Mouse (Mus musculus) CH12.LX (cell line): ENCODE measurements at regions not wholly inside any gene's neighbourhood (a gene's known extent, or its start where the extent isn't known, plus 50 kb on each side); places are given as distances from the start of the nearest gene placed in this dataset.
A peak's percentile ranks its signal among the peaks of the same experiment; 100 is the strongest.
"Not testable (repeated sequence)": the region's sequence is repeated elsewhere in the genome, so short reads cannot be mapped to it uniquely, and the experiment has no call there.

Source experiments
- DNase-seq: peaks from one replicate; pipeline ENCODE4 v3.0.0-alpha.2; 2013; ENCODE audit errors: extremely low read depth
- H3K27ac ChIP-seq: 2 replicates; pipeline ENCODE4 v1.5.1; 2012; ENCODE audit warnings: low read depth, mild to moderate bottlenecking, control low read depth, moderate library complexity; ENCODE audit not compliant: insufficient read depth
- H3K27me3 ChIP-seq: replicated peaks from 2 replicates; pipeline ENCODE3; 2012; ENCODE audit warnings: inconsistent platforms
- H3K36me3 ChIP-seq, 2 experiments: replicated peaks in 1 of 2; 2 replicates each; pipeline versions ENCODE3 to v1.6.1; 2012; ENCODE audit warnings: inconsistent platforms in 1 of 2, low read length in 1 of 2, mild to moderate bottlenecking in 1 of 2, mixed read lengths in 1 of 2, moderate library complexity in 1 of 2; ENCODE audit not compliant: control insufficient read depth in 1 of 2, insufficient read depth in 1 of 2
- H3K4me1 ChIP-seq, 2 experiments: 2 replicates each; pipeline ENCODE4 v1.6.1; 2012; ENCODE audit warnings: inconsistent platforms in 1 of 2, moderate library complexity in 1 of 2; ENCODE audit not compliant: insufficient read depth in 2 of 2, control insufficient read depth in 1 of 2
- H3K4me2 ChIP-seq: 2 replicates; pipeline ENCODE4 v1.6.1; 2012; ENCODE audit warnings: low read depth, mild to moderate bottlenecking, control low read depth; ENCODE audit not compliant: poor library complexity, insufficient read depth, severe bottlenecking
- H3K4me3 ChIP-seq, 3 experiments: fragments of 150-350 bp in 1 of 3; sonication (generic) in 1 of 3; replicated peaks in 1 of 3; 2 replicates each; pipeline versions ENCODE3 to v1.5.1; 2011 to 2012; ENCODE audit warnings: low read depth in 2 of 3, low read length in 2 of 3, mild to moderate bottlenecking in 2 of 3, moderate library complexity in 2 of 3, control low read depth in 1 of 3, improper control_type of control experiment in 1 of 3, inconsistent platforms in 1 of 3, mixed read lengths in 1 of 3; ENCODE audit not compliant: poor library complexity in 1 of 3
- H3K79me2 ChIP-seq: replicated peaks from 2 replicates; pipeline ENCODE4 v1.6.1; 2012; ENCODE audit warnings: mild to moderate bottlenecking, moderate library complexity; ENCODE audit not compliant: control insufficient read depth, poor library complexity, insufficient read depth, severe bottlenecking; ENCODE audit errors: extremely low read depth
- H3K9ac ChIP-seq: 2 replicates; pipeline ENCODE4 v1.6.1; 2012; ENCODE audit warnings: low read depth, mild to moderate bottlenecking, control low read depth, moderate library complexity; ENCODE audit not compliant: insufficient read depth
- H3K9me3 ChIP-seq: replicated peaks from 2 replicates; pipeline ENCODE3; 2012; ENCODE audit warnings: low read length, inconsistent platforms, mixed read lengths
- EP300 ChIP-seq: IDR thresholded peaks from 2 replicates; pipeline ENCODE4 v1.6.1; 2011; ENCODE audit warnings: low read length, improper control_type of control experiment
- GABPA ChIP-seq: IDR thresholded peaks from 2 replicates; pipeline ENCODE4 v1.6.1; 2012; ENCODE audit warnings: low read depth, low read length, improper control_type of control experiment, inconsistent platforms; ENCODE audit not compliant: insufficient replicate concordance
- JUND ChIP-seq: conservative IDR thresholded peaks from 2 replicates; pipeline ENCODE4 v1.6.1; 2011; ENCODE audit warnings: low read depth, low read length, improper control_type of control experiment
- MAX ChIP-seq: IDR thresholded peaks from 2 replicates; pipeline ENCODE4 v1.6.1; 2011; ENCODE audit warnings: low read length, improper control_type of control experiment
- MAZ ChIP-seq: IDR thresholded peaks from 2 replicates; pipeline ENCODE4 v1.6.1; 2012; ENCODE audit warnings: low read depth, mild to moderate bottlenecking, inconsistent platforms, low read length, improper control_type of control experiment, moderate library complexity
- MYC ChIP-seq: IDR thresholded peaks from 2 replicates; pipeline ENCODE4 v1.6.1; 2011; ENCODE audit warnings: low read depth, mild to moderate bottlenecking, improper control_type of control experiment, low read length
- PAX5 ChIP-seq: IDR thresholded peaks from 2 replicates; pipeline ENCODE4 v1.6.1; 2012; ENCODE audit warnings: low read length, inconsistent platforms, mixed read lengths
- RAD21 ChIP-seq: IDR thresholded peaks from 2 replicates; pipeline ENCODE4 v1.6.1; 2011; ENCODE audit warnings: low read depth, mild to moderate bottlenecking, low read length, improper control_type of control experiment, moderate library complexity
- SIN3A ChIP-seq: IDR thresholded peaks from 2 replicates; pipeline ENCODE4 v1.6.1; 2012; ENCODE audit warnings: low read length, improper control_type of control experiment, inconsistent platforms
- UBTF ChIP-seq: IDR thresholded peaks from 2 replicates; pipeline ENCODE4 v1.6.1; 2012; ENCODE audit warnings: low read depth, mild to moderate bottlenecking, inconsistent platforms, low read length, improper control_type of control experiment, moderate library complexity
- USF2 ChIP-seq: conservative IDR thresholded peaks from 2 replicates; pipeline ENCODE4 v1.6.1; 2011; ENCODE audit warnings: low read depth, low read length, improper control_type of control experiment
- ZC3H11A ChIP-seq: IDR thresholded peaks from 2 replicates; pipeline ENCODE4 v1.6.1; 2012; ENCODE audit warnings: low read depth, mild to moderate bottlenecking, inconsistent platforms, low read length, improper control_type of control experiment
- ZKSCAN1 ChIP-seq: IDR thresholded peaks from 2 replicates; pipeline ENCODE4 v1.6.1; 2012; ENCODE audit warnings: low read depth, inconsistent platforms, low read length, improper control_type of control experiment, borderline replicate concordance
- dilution Hi-C: fragments of 300-500 bp; cut with MboI; formaldehyde crosslinking; loops from 2 replicates; pipeline ENCODE4 v1.14.3; 2020; ENCODE audit warnings: low sequenced_read_pairs; ENCODE audit not compliant: extremely low pct_unique_long_range_greater_than_20kb, extremely low pct_ligation_motif_present
- in situ Hi-C: fragments of 300-500 bp; cut with MboI; formaldehyde crosslinking; loops from 3 replicates; pipeline ENCODE4 v1.14.3; 2019; ENCODE audit warnings: low sequenced_read_pairs, low pct_ligation_motif_present, low pct_unique_long_range_greater_than_20kb, mixed read lengths

- no peak overlapping the region for H3K9ac ChIP-seq
- no peaks in the 10 kb centered on the region for H3K36me3 ChIP-seq
- TF ChIP-seq MAX (no peak), EP300 (peak; percentile 76), JUND (0 out of 2 replicates have a peak, but pooled peaks have one; percentile 13), USF2 (no peak)
- dilution Hi-C loops, result no loop called here
- in situ Hi-C loops, result no loop called here
- H3K4me3 ChIP-seq, result no peak overlapping the region
- peaks cover 0 to 25% of the 10 kb centered on the region in 2 experiments; a peak in 2 of 4 replicates for H3K4me1 ChIP-seq
- peak; percentile 70 for DNase-seq
- H3K79me2 ChIP-seq, result no peaks in the 10 kb centered on the region
- no peak overlapping the region for H3K4me2 ChIP-seq
- H3K27me3 ChIP-seq, result no peaks in the 10 kb centered on the region
- H3K27ac ChIP-seq, result no peak overlapping the region
- H3K9me3 ChIP-seq, result no peaks in the 10 kb centered on the region
Measured at GRCm38 (mm10) chr16:50964395-50964794, 373.4 kb upstream of the Ccdc54 start.

- Histone ChIP-seq H3K79me2 (no peaks in the 10 kb centered on the region), H3K4me1 (peaks cover 0 to 4% of the 10 kb centered on the region in 2 experiments; a peak in 1 of 4 replicates), H3K4me2 (no peak overlapping the region), H3K27me3 (no peaks in the 10 kb centered on the region), H3K27ac (no peak overlapping the region), H3K9me3 (no peaks in the 10 kb centered on the region), H3K9ac (no peak overlapping the region), H3K36me3 (no peaks in the 10 kb centered on the region), H3K4me3 (no peak overlapping the region)
- DNase-seq, result no peak
- no peak for TF ChIP-seq MAZ
- TF ChIP-seq MYC, result no peak
- no peak for TF ChIP-seq UBTF
- no peak for TF ChIP-seq PAX5
- TF ChIP-seq GABPA, result no peak
- no peak for TF ChIP-seq RAD21
- TF ChIP-seq ZC3H11A, result no peak
- no peak for TF ChIP-seq USF2
- no peak for TF ChIP-seq ZKSCAN1
- no peak for TF ChIP-seq SIN3A
- no peak for TF ChIP-seq JUND
- dilution Hi-C loops, result no loop called here
- in situ Hi-C loops, result no loop called here
Measured at GRCm38 (mm10) chr16:50944091-50944490, 353.1 kb upstream of the Ccdc54 start.

GRCm38 (mm10) chr16:50943581-50943980 is 352.6 kb upstream of the Ccdc54 start:
- H3K4me3 ChIP-seq, H3K4me2 ChIP-seq, H3K9ac ChIP-seq, H3K9me3 ChIP-seq, H3K27me3 ChIP-seq, H3K4me1 ChIP-seq, H3K79me2 ChIP-seq, in situ Hi-C loops, dilution Hi-C loops, H3K27ac ChIP-seq, DNase-seq, H3K36me3 ChIP-seq: not testable (repeated sequence)
